Mouse (Mus musculus): Measurements from ENCODE around the gene Jak1.

GRCm38 (mm10) chr4:101196407-101196806 is 68.7 kb downstream of the Jak1 start:
- no peak for TF ChIP-seq CTCF (IDR thresholded peaks at IDR 0.05; ENCODE audit: insufficient read depth, low read length)
- no peak for TF ChIP-seq POLR2A (IDR thresholded peaks at IDR 0.05; ENCODE audit: borderline replicate concordance, extremely low read depth, low read depth, low read length)

Data from lung, adult 2 months (tissue).